Mouse (Mus musculus) G1E (cell line): ENCODE results near the gene Marc1. TPM values are rescaled to one million over a fixed set of nuclear protein-coding genes. Genes with fewer than 3 reads are reported as not detected.

Experiments used
- ATAC-seq: 2 replicates; pipeline ENCODE4 v1.8.0; 2016; ENCODE audit warnings: mild to moderate bottlenecking; ENCODE audit not compliant: insufficient number of reproducible peaks, poor library complexity, low FRiP score, severe bottlenecking; ENCODE audit errors: extremely low read depth
- DNase-seq: peaks from one replicate; pipeline ENCODE4 v3.0.0; 2012; ENCODE audit warnings: low spot score
- H3K27me3 ChIP-seq: 2 replicates; pipeline ENCODE4 v1.6.1; 2012; ENCODE audit warnings: mild to moderate bottlenecking, low read length, inconsistent platforms; ENCODE audit not compliant: insufficient read depth
- H3K36me3 ChIP-seq: replicated peaks from 2 replicates; pipeline ENCODE3; 2012; ENCODE audit warnings: mild to moderate bottlenecking, inconsistent platforms
- H3K4me1 ChIP-seq: 2 replicates; pipeline ENCODE4 v1.6.1; 2012; ENCODE audit warnings: low read depth, low read length, inconsistent platforms, mixed read lengths; ENCODE audit not compliant: insufficient read depth
- H3K4me3 ChIP-seq: 2 replicates; pipeline ENCODE4 v1.5.1; 2012; ENCODE audit warnings: low read depth, mild to moderate bottlenecking, inconsistent platforms, low read length, moderate library complexity, mixed read lengths
- H3K9me3 ChIP-seq: replicated peaks from 2 replicates; pipeline ENCODE4 v1.6.1; 2012; ENCODE audit warnings: inconsistent platforms
- CTCF ChIP-seq: IDR thresholded peaks from 2 replicates; pipeline ENCODE4 v1.5.1; 2012; ENCODE audit warnings: low read depth, low read length, inconsistent platforms, mixed read lengths
- GATA1 ChIP-seq: IDR thresholded peaks from 2 replicates; pipeline ENCODE4 v1.6.1; 2012; ENCODE audit warnings: borderline replicate concordance, low read length, inconsistent platforms, mixed read lengths
- GATA2 ChIP-seq: IDR thresholded peaks from 2 replicates; pipeline ENCODE4 v1.6.1; 2012; ENCODE audit warnings: low read depth, low read length, inconsistent platforms, borderline replicate concordance
- POLR2AphosphoS5 ChIP-seq: IDR thresholded peaks from 2 replicates; pipeline ENCODE4 v1.6.1; 2012; ENCODE audit warnings: low read depth, low read length, inconsistent platforms; ENCODE audit not compliant: insufficient replicate concordance
- TAL1 ChIP-seq: conservative IDR thresholded peaks from 2 replicates; pipeline ENCODE4 v1.6.1; 2012; ENCODE audit warnings: low read depth, low read length, inconsistent platforms, mixed read lengths
- polyA plus RNA-seq: library from polyadenylated mRNA; stranded (reverse); fragments of >175 nt; gene quantifications from 2 replicates; pipeline ENCODE4 v1.2.3, GENCODE M21; 2012
- total RNA-seq, 2 experiments: library from RNA; stranded (forward) in 1 of 2; stranded (reverse) in 1 of 2; fragments of 200-1000 nt in 1 of 2; fragments of >200 nt in 1 of 2; fragmentation: Nextera tagmentation in 1 of 2; gene quantifications; 2 replicates each; pipeline ENCODE4 v1.2.3; 2014 to 2017

The Marc1 gene
- total and polyA plus RNA-seq, 3 experiments, result not detected

- H3K27me3 ChIP-seq, result no peaks in the 10 kb centered on the region
- no peaks in the 10 kb centered on the region for H3K9me3 ChIP-seq
- ATAC-seq (no peak), DNase-seq (peak; percentile 35)
- peaks cover 34% of the 10 kb centered on the region for H3K4me1 ChIP-seq
- peak overlapping the region; percentile 97 for H3K4me3 ChIP-seq
- peaks cover 42% of the 10 kb centered on the region for H3K36me3 ChIP-seq
- TF ChIP-seq GATA1 (no peak), TAL1 (no peak), CTCF (no peak), GATA2 (no peak), POLR2AphosphoS5 (no peak)
These were observed 33.4 kb upstream of the Marc1 start for GRCm38 (mm10) chr1:184844326-184845066.

GRCm38 (mm10) chr1:184837649-184838048, 26.5 kb upstream of the Marc1 start:
- H3K36me3 ChIP-seq, result peaks cover 89% of the 10 kb centered on the region
- no peaks in the 10 kb centered on the region for H3K9me3 ChIP-seq
- DNase-seq (no peak), ATAC-seq (no peak)
- H3K27me3 ChIP-seq, result no peaks in the 10 kb centered on the region
- 0 out of 2 replicates have a peak, but pooled peaks cover 4% of the 10 kb centered on the region for H3K4me1 ChIP-seq
- H3K4me3 ChIP-seq, result no peak overlapping the region
- TF ChIP-seq GATA1 (no peak), GATA2 (no peak), TAL1 (no peak), POLR2AphosphoS5 (no peak), CTCF (no peak)

- 0 out of 2 replicates have a peak, but pooled peaks cover 2% of the 10 kb centered on the region for H3K4me1 ChIP-seq
- H3K36me3 ChIP-seq, result peaks cover 90% of the 10 kb centered on the region
- no peak for ATAC-seq
- TF ChIP-seq GATA2 (no peak), POLR2AphosphoS5 (no peak), GATA1 (no peak), CTCF (no peak), TAL1 (no peak)
- no peaks in the 10 kb centered on the region for H3K27me3 ChIP-seq
- H3K9me3 ChIP-seq, result no peaks in the 10 kb centered on the region
- H3K4me3 ChIP-seq, result no peak overlapping the region
- DNase-seq, result no peak
These were observed 25.2 kb upstream of the Marc1 start for GRCm38 (mm10) chr1:184836350-184836749.

GRCm38 (mm10) chr1:184833499-184833898, 22.4 kb upstream of the Marc1 start:
- Histone ChIP-seq H3K36me3 (peaks cover 91% of the 10 kb centered on the region), H3K4me1 (no peaks in the 10 kb centered on the region), H3K9me3 (no peaks in the 10 kb centered on the region), H3K27me3 (no peaks in the 10 kb centered on the region), H3K4me3 (no peak overlapping the region)
- DNase-seq (no peak), ATAC-seq (no peak)
- TF ChIP-seq CTCF (no peak), GATA2 (no peak), TAL1 (no peak), POLR2AphosphoS5 (no peak), GATA1 (no peak)

- Histone ChIP-seq H3K4me3 (no peak overlapping the region), H3K27me3 (no peaks in the 10 kb centered on the region), H3K4me1 (no peaks in the 10 kb centered on the region), H3K36me3 (peaks cover 87% of the 10 kb centered on the region), H3K9me3 (no peaks in the 10 kb centered on the region)
- no peak for DNase-seq
- ATAC-seq, result no peak; the same call in 1 of the 2 replicates
- TF ChIP-seq POLR2AphosphoS5, result no peak
- TF ChIP-seq CTCF, result peak; percentile 53
- no peak for TF ChIP-seq TAL1
- no peak for TF ChIP-seq GATA1
- TF ChIP-seq GATA2, result no peak
These were observed 21.1 kb upstream of the Marc1 start for GRCm38 (mm10) chr1:184832211-184832610.

- ATAC-seq (no peak), DNase-seq (no peak)
- Histone ChIP-seq H3K4me3 (no peak overlapping the region), H3K9me3 (no peaks in the 10 kb centered on the region), H3K36me3 (peaks cover 84% of the 10 kb centered on the region), H3K27me3 (no peaks in the 10 kb centered on the region), H3K4me1 (no peaks in the 10 kb centered on the region; the same call in 1 of the 2 replicates)
- TF ChIP-seq TAL1 (no peak), POLR2AphosphoS5 (no peak), GATA2 (no peak), GATA1 (no peak), CTCF (no peak)
These were observed 18.8 kb upstream of the Marc1 start for GRCm38 (mm10) chr1:184829897-184830296.
